Mouse (Mus musculus): ENCODE data around the gene Rsph6a. TPM values are rescaled to one million over a fixed set of nuclear protein-coding genes. Genes with fewer than 3 reads are reported as not detected.
A peak's percentile ranks its signal among the peaks of the same experiment; 100 is the strongest.

Rsph6a gene
- total and polyA plus RNA-seq, 2 experiments from 2014 or later, result 0.57 TPM; not detected in 1

DNA sequence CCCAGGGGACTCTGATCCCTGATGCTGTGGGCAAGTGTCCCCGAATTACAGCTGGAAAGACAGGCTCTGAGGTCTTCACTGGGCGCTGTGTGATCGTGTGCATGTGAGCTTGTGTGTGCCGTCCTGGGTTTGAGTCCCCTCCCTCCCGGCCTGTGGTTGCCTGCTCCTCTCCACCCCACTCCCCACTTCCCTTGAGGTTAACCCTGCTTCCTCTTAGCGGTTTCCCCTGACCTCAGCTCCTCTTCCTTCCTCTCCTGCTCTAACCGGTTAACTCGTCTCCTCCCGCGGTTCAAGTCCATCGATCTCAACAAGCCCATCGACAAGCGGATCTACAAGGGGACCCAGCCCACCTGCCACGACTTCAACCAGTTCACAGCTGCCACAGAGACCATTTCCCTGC lies 23.3 kb downstream of the Rsph6a start:
- DNase-seq (ENCODE audit: low spot score), result no peak
- H3K9ac ChIP-seq (replicated peaks; ENCODE audit: low read length, poor library complexity, severe bottlenecking), result no peak overlapping the region; the same call in 1 of the 2 replicates
- no peaks in the 10 kb centered on the region for H3K27me3 ChIP-seq (ENCODE audit: insufficient read depth, low read length)
- peaks cover 5% of the 10 kb centered on the region; the same call in 1 of the 2 replicates for H3K4me1 ChIP-seq (ENCODE audit: insufficient read depth, low read length)
- ATAC-seq (ENCODE audit: low FRiP score), result no peak
- H3K27ac ChIP-seq (ENCODE audit: low read depth, low read length), result no peak overlapping the region
- H3K36me3 ChIP-seq (ENCODE audit: insufficient read depth, low read length), result peaks cover 39% of the 10 kb centered on the region
- no peaks in the 10 kb centered on the region for H3K9me3 ChIP-seq (ENCODE audit: low read length)
- H3K4me3 ChIP-seq (ENCODE audit: low read depth, low read length), result peak overlapping the region; percentile 99; the same call in 1 of the 2 replicates
- H3K4me2 ChIP-seq (ENCODE audit: low read depth, low read length, poor library complexity, severe bottlenecking), result peak overlapping the region; percentile 78
- WGBS, result 72% methylated on average over 14 of the region's 14 CpGs
- TF ChIP-seq CTCF (IDR thresholded peaks at IDR 0.05), result no peak

DNA sequence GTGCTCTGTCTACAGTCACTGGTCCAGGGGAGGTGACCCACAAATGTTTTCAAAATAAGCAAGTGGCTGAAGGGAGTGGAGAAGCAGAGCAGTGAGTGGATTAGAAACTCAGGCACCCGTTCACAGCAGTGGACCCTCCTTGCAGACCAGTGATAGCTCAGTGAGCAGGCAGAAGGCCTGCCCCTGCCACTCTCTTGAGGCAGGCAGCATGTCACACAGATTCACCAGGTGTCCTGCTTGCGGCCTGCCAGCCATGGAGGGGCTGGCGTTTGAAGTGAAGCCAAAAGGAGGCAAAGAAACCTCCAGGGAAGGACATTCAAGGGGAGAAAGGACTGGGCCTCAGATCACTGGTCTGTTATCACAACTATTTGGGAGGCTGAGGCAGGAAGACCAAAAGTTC lies 24.2 kb downstream of the Rsph6a start:
- no peak for ATAC-seq (ENCODE audit: low FRiP score)
- no peaks in the 10 kb centered on the region for H3K27me3 ChIP-seq (ENCODE audit: insufficient read depth, low read length)
- no peak for TF ChIP-seq CTCF (IDR thresholded peaks at IDR 0.05)
- H3K27ac ChIP-seq (ENCODE audit: low read depth, low read length), result no peak overlapping the region
- no peak overlapping the region for H3K9ac ChIP-seq (replicated peaks; ENCODE audit: low read length, poor library complexity, severe bottlenecking)
- H3K4me1 ChIP-seq (ENCODE audit: insufficient read depth, low read length), result peaks cover 5% of the 10 kb centered on the region; the same call in 1 of the 2 replicates
- H3K9me3 ChIP-seq (ENCODE audit: low read length), result no peaks in the 10 kb centered on the region
- no peak overlapping the region for H3K4me3 ChIP-seq (ENCODE audit: low read depth, low read length)
- H3K4me2 ChIP-seq (ENCODE audit: low read depth, low read length, poor library complexity, severe bottlenecking), result no peak overlapping the region
- peaks cover 43% of the 10 kb centered on the region for H3K36me3 ChIP-seq (ENCODE audit: insufficient read depth, low read length)
- DNase-seq (ENCODE audit: low spot score), result no peak
- whole genome bisulfite sequencing, result 78% methylated on average over 3 of the region's 3 CpGs

DNA sequence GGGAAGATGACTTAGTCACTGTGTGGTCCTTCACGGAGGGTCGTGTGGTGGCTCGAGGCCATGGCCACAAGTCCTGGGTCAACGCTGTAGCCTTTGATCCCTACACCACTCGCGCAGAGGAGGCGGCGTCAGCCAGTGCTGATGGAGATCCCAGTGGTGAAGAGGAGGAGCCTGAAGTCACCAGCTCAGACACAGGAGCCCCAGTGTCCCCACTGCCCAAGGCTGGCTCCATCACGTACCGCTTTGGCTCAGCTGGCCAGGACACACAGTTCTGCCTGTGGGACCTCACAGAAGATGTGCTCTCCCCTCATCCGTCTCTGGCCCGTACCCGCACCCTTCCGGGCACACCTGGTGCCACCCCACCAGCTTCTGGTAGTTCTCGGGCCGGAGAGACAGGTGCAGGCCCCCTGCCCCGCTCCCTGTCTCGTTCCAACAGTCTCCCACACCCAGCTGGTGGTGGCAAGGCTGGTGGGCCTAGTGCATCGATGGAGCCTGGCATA lies 26.0 kb downstream of the Rsph6a start:
- H3K9me3 ChIP-seq (ENCODE audit: low read length), result no peaks in the 10 kb centered on the region
- DNase-seq (ENCODE audit: low spot score), result no peak
- no peaks in the 10 kb centered on the region for H3K27me3 ChIP-seq (ENCODE audit: insufficient read depth, low read length)
- WGBS, result 94% methylated on average over 19 of the region's 19 CpGs
- H3K4me1 ChIP-seq (ENCODE audit: insufficient read depth, low read length), result peaks cover 5% of the 10 kb centered on the region; the same call in 1 of the 2 replicates
- H3K9ac ChIP-seq (replicated peaks; ENCODE audit: low read length, poor library complexity, severe bottlenecking), result no peak overlapping the region
- H3K27ac ChIP-seq (ENCODE audit: low read depth, low read length), result no peak overlapping the region
- no peak overlapping the region for H3K4me2 ChIP-seq (ENCODE audit: low read depth, low read length, poor library complexity, severe bottlenecking)
- H3K4me3 ChIP-seq (ENCODE audit: low read depth, low read length), result no peak overlapping the region
- no peak for ATAC-seq (ENCODE audit: low FRiP score)
- no peak for TF ChIP-seq CTCF (IDR thresholded peaks at IDR 0.05)
- H3K36me3 ChIP-seq (ENCODE audit: insufficient read depth, low read length), result peaks cover 43% of the 10 kb centered on the region

DNA sequence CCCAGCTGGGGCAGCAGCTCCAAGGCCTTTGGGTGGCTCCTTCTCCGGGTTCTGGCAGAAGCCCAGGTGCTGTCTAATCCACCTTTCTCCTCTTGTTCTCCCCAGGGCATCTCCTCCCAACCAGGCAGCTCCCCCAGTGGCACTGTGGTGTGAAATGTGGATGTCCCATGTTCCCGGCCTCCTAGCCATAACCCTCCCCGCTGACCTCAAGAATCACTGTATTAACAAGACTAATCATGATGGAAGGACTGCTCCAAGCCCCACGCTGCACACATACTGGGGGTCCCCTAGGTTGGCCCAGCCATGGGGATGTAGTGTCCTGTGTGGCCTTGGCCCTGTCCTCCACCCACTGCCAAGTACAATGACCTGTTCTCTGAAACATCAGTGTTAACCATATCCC lies 27.7 kb downstream of the Rsph6a start:
- 75% methylated on average over 4 of the region's 4 CpGs for WGBS
- H3K4me2 ChIP-seq (ENCODE audit: low read depth, low read length, poor library complexity, severe bottlenecking), result no peak overlapping the region
- H3K9ac ChIP-seq (replicated peaks; ENCODE audit: low read length, poor library complexity, severe bottlenecking), result no peak overlapping the region
- H3K4me3 ChIP-seq (ENCODE audit: low read depth, low read length), result no peak overlapping the region
- no peaks in the 10 kb centered on the region for H3K9me3 ChIP-seq (ENCODE audit: low read length)
- no peak for TF ChIP-seq CTCF (IDR thresholded peaks at IDR 0.05)
- H3K4me1 ChIP-seq (ENCODE audit: insufficient read depth, low read length), result peaks cover 5% of the 10 kb centered on the region; the same call in 1 of the 2 replicates
- DNase-seq (ENCODE audit: low spot score) (no peak), ATAC-seq (ENCODE audit: low FRiP score) (no peak)
- no peak overlapping the region for H3K27ac ChIP-seq (ENCODE audit: low read depth, low read length)
- H3K36me3 ChIP-seq (ENCODE audit: insufficient read depth, low read length), result peaks cover 44% of the 10 kb centered on the region
- H3K27me3 ChIP-seq (ENCODE audit: insufficient read depth, low read length), result no peaks in the 10 kb centered on the region

DNA sequence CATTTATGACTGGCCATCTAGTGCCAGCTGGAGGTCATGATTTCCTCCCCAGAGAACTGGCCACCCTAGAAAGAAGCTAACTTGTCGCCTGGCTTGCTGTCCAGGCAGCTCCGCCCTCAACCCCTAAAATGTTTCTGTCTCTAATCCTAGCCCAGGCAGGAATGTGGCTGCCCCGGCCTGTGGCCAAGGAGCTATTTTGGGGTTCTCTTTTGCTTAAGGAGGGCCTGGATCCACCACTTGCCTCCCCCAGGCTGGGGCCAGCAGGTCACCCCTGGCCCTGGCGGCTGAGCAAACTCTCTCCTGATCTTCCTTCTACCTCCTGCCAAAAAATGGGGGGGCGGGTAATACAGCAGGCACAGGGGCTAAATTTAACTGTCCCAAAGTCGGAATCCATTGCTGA lies 28.6 kb downstream of the Rsph6a start:
- no peak overlapping the region for H3K27ac ChIP-seq (ENCODE audit: low read depth, low read length)
- H3K36me3 ChIP-seq (ENCODE audit: insufficient read depth, low read length), result peaks cover 51% of the 10 kb centered on the region
- TF ChIP-seq CTCF (IDR thresholded peaks at IDR 0.05), result no peak
- DNase-seq (ENCODE audit: low spot score) (no peak), ATAC-seq (ENCODE audit: low FRiP score) (no peak)
- no peaks in the 10 kb centered on the region for H3K4me1 ChIP-seq (ENCODE audit: insufficient read depth, low read length)
- H3K9me3 ChIP-seq (ENCODE audit: low read length), result no peaks in the 10 kb centered on the region
- no peaks in the 10 kb centered on the region for H3K27me3 ChIP-seq (ENCODE audit: insufficient read depth, low read length)
- no peak overlapping the region for H3K9ac ChIP-seq (replicated peaks; ENCODE audit: low read length, poor library complexity, severe bottlenecking)
- no peak overlapping the region for H3K4me3 ChIP-seq (ENCODE audit: low read depth, low read length)
- 56% methylated on average over 6 of the region's 6 CpGs for WGBS
- no peak overlapping the region for H3K4me2 ChIP-seq (ENCODE audit: low read depth, low read length, poor library complexity, severe bottlenecking)

DNA sequence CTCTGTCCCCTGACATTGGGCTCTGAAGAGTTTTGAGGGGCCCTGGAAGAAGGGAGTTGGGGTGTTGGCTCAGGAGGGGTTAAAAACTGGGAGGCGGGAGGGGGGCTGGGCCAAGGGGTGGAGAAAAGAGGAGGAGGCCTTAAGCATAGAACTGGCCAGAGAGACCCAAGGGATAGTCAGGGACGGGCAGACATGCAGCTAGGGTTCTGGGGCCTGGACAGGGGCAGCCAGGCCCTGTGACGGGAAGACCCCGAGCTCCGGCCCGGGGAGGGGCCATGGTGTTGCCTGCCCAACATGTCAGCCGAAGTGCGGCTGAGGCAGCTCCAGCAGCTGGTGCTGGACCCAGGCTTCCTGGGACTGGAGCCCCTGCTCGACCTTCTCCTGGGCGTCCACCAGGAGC lies 29.2 kb downstream of the Rsph6a start, which contains the start of gene Dmpk:
Gene Dmpk (plus strand): TSS at position 149 of the 400 bp plus-strand sequence.
- 0 out of 2 replicates have a peak, but pooled peaks have one; percentile 25 for ATAC-seq (ENCODE audit: low FRiP score)
- Histone ChIP-seq H3K4me2 (ENCODE audit: low read depth, low read length, poor library complexity, severe bottlenecking) (peak within 1 kb of the TSS; percentile 3), H3K9ac (replicated peaks; ENCODE audit: low read length, poor library complexity, severe bottlenecking) (no peak within 1 kb of the TSS)

More for the DNA sequence above, 29.2 kb downstream of the Rsph6a start, which contains the start of gene Dmpk:
- no peaks in the 10 kb centered on the region for H3K9me3 ChIP-seq (ENCODE audit: low read length)
- H3K4me1 ChIP-seq (ENCODE audit: insufficient read depth, low read length), result no peaks in the 10 kb centered on the region
- H3K27ac ChIP-seq (ENCODE audit: low read depth, low read length), result no peak within 1 kb of the TSS
- DNase-seq (ENCODE audit: low spot score), result no peak
- H3K27me3 ChIP-seq (ENCODE audit: insufficient read depth, low read length), result no peaks in the 10 kb centered on the region
- no peak within 1 kb of the TSS for H3K4me3 ChIP-seq (ENCODE audit: low read depth, low read length)
- TF ChIP-seq CTCF (IDR thresholded peaks at IDR 0.05), result no peak
- H3K36me3 ChIP-seq (ENCODE audit: insufficient read depth, low read length), result peaks cover 55% of the 10 kb centered on the region
- WGBS, result 46% methylated on average over 10 of the region's 10 CpGs

Data from midbrain, postnatal 0 days (tissue).